Mouse (Mus musculus): ENCODE data around the gene Arhgap28.
A peak's percentile ranks its signal among the peaks of the same experiment; 100 is the strongest.

Gene Arhgap28

GRCm38 (mm10) chr17:68003741-68004560 lies at the start of gene Arhgap28:
TSS of gene Arhgap28 (minus strand) at chr17:68004120.
- DNase-seq: peak; percentile 97 to 99

GRCm38 (mm10) chr17:68046341-68046675 lies 42.4 kb upstream of the Arhgap28 start:
- no peak for DNase-seq

- peak in 1 of 2 experiments; percentile 8 for DNase-seq
Measured at GRCm38 (mm10) chr17:68045655-68046340, 41.9 kb upstream of the Arhgap28 start.

- no peak for DNase-seq
Measured at GRCm38 (mm10) chr17:68042377-68042776, 38.5 kb upstream of the Arhgap28 start.

- no peak for DNase-seq
Measured at GRCm38 (mm10) chr17:68037011-68037410, 33.1 kb upstream of the Arhgap28 start.

GRCm38 (mm10) chr17:68029495-68029894 lies 25.6 kb upstream of the Arhgap28 start:
- no peak for DNase-seq

GRCm38 (mm10) chr17:68028519-68028918 lies 24.6 kb upstream of the Arhgap28 start:
- no peak for DNase-seq

- no peak for DNase-seq
Measured at GRCm38 (mm10) chr17:68024327-68024726, 20.4 kb upstream of the Arhgap28 start.

- peak in 1 of 2 experiments; percentile 3 for DNase-seq
Measured at GRCm38 (mm10) chr17:68019466-68020065, 15.6 kb upstream of the Arhgap28 start.

GRCm38 (mm10) chr17:68017095-68017494 lies 13.2 kb upstream of the Arhgap28 start:
- no peak for DNase-seq

- no peak for DNase-seq
Measured at GRCm38 (mm10) chr17:68011606-68012005, 7.7 kb upstream of the Arhgap28 start.

- no peak for DNase-seq
Measured at GRCm38 (mm10) chr17:68010041-68010440, 6.1 kb upstream of the Arhgap28 start.

GRCm38 (mm10) chr17:68004581-68005330 lies 836 bp upstream of the Arhgap28 start:
- no peak for DNase-seq

- DNase-seq: no peak
Measured at GRCm38 (mm10) chr17:68002608-68003595, 1.0 kb downstream of the Arhgap28 start.

- DNase-seq: no peak
Measured at GRCm38 (mm10) chr17:67999801-68000200, 4.1 kb downstream of the Arhgap28 start.

GRCm38 (mm10) chr17:67996769-67997155 lies 7.2 kb downstream of the Arhgap28 start:
- no peak for DNase-seq

GRCm38 (mm10) chr17:67996097-67996768 lies 7.7 kb downstream of the Arhgap28 start:
- DNase-seq: peak in 1 of 2 experiments; percentile 26

GRCm38 (mm10) chr17:67995277-67995819 lies 8.6 kb downstream of the Arhgap28 start:
- DNase-seq: no peak

GRCm38 (mm10) chr17:67994861-67995260 lies 9.1 kb downstream of the Arhgap28 start:
- DNase-seq: no peak

GRCm38 (mm10) chr17:67993371-67994045 lies 10.4 kb downstream of the Arhgap28 start:
- DNase-seq: no peak

All from kidney, postnatal 36 days (tissue).